Mouse (Mus musculus) T-cell, adult 2 months (primary cell): Measurements from ENCODE around the gene Emsy.

Experiments used
- DNase-seq: peaks from one replicate; pipeline ENCODE4 v3.0.0; 2022; ENCODE audit warnings: low spot score

Gene Emsy

GRCm38 (mm10) chr7:98541564-98541963 is 115.0 kb downstream of the Emsy start:
- DNase-seq: no peak

GRCm38 (mm10) chr7:98540879-98541278 is 115.7 kb downstream of the Emsy start:
- no peak for DNase-seq

GRCm38 (mm10) chr7:98537967-98538573 is 118.5 kb downstream of the Emsy start:
- no peak for DNase-seq

GRCm38 (mm10) chr7:98537210-98537966 is 119.2 kb downstream of the Emsy start:
- DNase-seq: no peak
